8 mouse cellular contexts compared by ENCODE assay signal in the genomic region with DNA sequence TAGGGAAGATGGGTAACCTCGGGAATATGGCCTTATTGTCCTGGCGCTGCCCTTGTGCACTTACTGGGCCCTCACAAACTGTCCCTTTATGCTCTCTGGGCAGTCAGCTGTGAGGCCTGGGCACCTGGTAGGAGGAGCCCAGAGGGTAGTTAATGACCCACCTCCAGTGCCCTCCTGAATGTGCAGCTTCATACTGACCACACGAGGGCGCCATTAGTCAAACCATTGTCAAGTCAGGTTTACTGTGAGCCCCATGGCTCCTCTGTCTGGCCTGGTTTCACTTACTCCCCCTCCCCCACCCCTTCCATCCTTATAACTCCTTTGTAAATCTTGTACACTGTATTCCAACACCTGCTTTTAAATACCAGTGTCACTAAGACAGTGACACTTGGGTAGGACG. TPM values are rescaled to one million over a fixed set of nuclear protein-coding genes. Genes with fewer than 3 reads are reported as not detected.
A peak's percentile ranks its signal among the peaks of the same experiment; 100 is the strongest.
DNase-seq lines count a peak whose midpoint lies in the region; ATAC-seq and TF ChIP-seq lines count a peak whose summit lies in the region.
"Had no signal": no experiment of that assay in that cellular context is flagged by ENCODE, and none has a peak within 500 bp of the region (broad histone marks: within the 10 kb centered on the region; RNA-seq: fewer than 3 reads in every experiment).

No protein-coding gene starts in this region.

- H3K9me3 ChIP-seq in lung, embryonic 14.5 days (ENCODE audit: low read depth, low read length), result no peaks in the 10 kb centered on the region

- 26% methylated on average over 5 of the region's 5 CpGs for WGBS in lung, embryonic 14.5 days

- 0 out of 2 replicates have a peak, but pooled peaks cover 4% of the 10 kb centered on the region for H3K36me3 ChIP-seq in lung, embryonic 14.5 days (ENCODE audit: insufficient read depth)

- no peak overlapping the region for H3K27ac ChIP-seq in gastrocnemius, adult 2 months
- H3K27ac ChIP-seq in lung, embryonic 14.5 days (ENCODE audit: low read depth), result no peak overlapping the region
- H3K27ac ChIP-seq: macrophage had no signal

- peak; percentile 84 for ATAC-seq in lung, embryonic 14.5 days (ENCODE audit: insufficient read depth)

- TF ChIP-seq CTCF in gastrocnemius, adult 2 months (IDR thresholded peaks at IDR 0.05), result peak; percentile 89
- TF ChIP-seq CTCF in lung, embryonic 14.5 days (IDR thresholded peaks at IDR 0.05; ENCODE audit: low read depth), result peak; percentile 88

- H3K4me3 ChIP-seq in gastrocnemius, adult 2 months, result no peak overlapping the region
- H3K4me3 ChIP-seq in lung, embryonic 14.5 days (ENCODE audit: low read depth, low read length), result no peak overlapping the region

- no peak overlapping the region for H3K9ac ChIP-seq in lung, embryonic 14.5 days

- intact Hi-C loops in gastrocnemius, adult 2 months (cut with DNase I), result loop anchor here (2.0 to 10.0 kb wide), 4 partner anchors 84 to 316 kb away; no protein-coding TSS in a partner anchor

- DNase-seq in CD4-positive, CD25-positive, alpha-beta regulatory T cell, adult 2 months (ENCODE audit: low read depth, low spot score), result peak; percentile 82
- DNase-seq in NIH3T3 (ENCODE audit: low read depth), result peak; percentile 95
- peak; percentile 78 for DNase-seq in cerebellum, adult 9-11 months
- peak; percentile 66 for DNase-seq in gastrocnemius, adult 2 months
- peak; percentile 80 for DNase-seq in kidney, adult 11 months
- peak; percentile 85 for DNase-seq in lung, embryonic 14.5 days
- peak; percentile 86 for DNase-seq in retina, embryonic 14.5 days (ENCODE audit: low spot score)

- H3K27me3 ChIP-seq in lung, embryonic 14.5 days (ENCODE audit: insufficient read depth, low read length), result no peaks in the 10 kb centered on the region

- H3K4me2 ChIP-seq in lung, embryonic 14.5 days, result no peak overlapping the region

- H3K4me1 ChIP-seq in lung, embryonic 14.5 days (ENCODE audit: insufficient read depth), result no peaks in the 10 kb centered on the region

RNA-seq across cellular contexts. Expression of a gene that starts 47.1 kb away (rescaled TPM):
- not detected for total RNA-seq in gastrocnemius, adult 2 months (2021)
- 0.09 TPM in 1 of 2 replicates, not detected in the other for polyA plus RNA-seq in lung, embryonic 14.5 days (2014; fragmentation: Nextera tagmentation; extraction: Ambion mirVana)

RNA-seq across cellular contexts. Expression of a gene that starts 58.4 kb away (rescaled TPM):
- not detected for total RNA-seq in gastrocnemius, adult 2 months (2021)
- 0.88 and 1.1 TPM in 2 replicates for polyA plus RNA-seq in lung, embryonic 14.5 days (2014; fragmentation: Nextera tagmentation; extraction: Ambion mirVana)
